Mouse (Mus musculus): ENCODE data around the gene Cwc25.

DNA sequence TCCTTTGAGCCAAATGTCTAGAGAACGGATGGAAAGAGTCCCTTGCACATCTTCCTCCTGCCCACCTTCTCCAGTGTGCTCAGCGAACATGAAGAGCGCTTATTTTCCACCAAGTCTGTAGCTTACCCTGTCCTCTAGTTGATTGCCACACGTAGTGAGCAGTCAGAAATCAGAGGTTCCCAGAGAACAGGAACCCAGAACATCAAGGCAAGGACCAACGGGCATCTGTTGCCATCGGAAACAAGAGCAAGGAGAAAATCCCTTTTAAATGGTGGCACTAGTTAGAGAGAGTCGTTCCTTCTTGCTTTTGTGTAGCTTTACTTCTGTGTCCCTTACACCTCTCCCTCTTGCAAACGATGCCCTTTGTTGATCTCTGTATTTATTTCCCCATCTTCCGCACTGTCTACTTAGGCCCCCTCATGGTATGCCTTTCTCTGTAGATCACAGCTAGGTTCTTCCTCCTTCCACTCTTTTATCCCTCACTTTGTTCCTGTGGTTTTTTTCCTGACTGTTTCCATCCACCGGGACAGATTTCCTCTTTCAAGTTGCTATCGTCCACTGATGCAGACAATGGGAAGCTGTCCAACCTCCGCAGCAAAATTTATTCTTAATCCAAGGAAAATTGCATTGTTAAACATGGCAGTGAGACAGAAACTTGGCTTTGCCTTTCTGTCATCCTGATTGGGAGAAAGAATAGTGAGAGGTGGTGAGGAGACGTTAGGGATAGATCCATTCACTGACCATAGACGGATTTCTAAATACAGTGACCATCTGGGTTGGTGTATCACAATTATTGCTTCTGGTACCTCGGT is 64.6 kb downstream of the Cwc25 start:
- TF ChIP-seq CTCF (IDR thresholded peaks at IDR 0.05; ENCODE audit: control insufficient read depth, insufficient read depth, insufficient read length) = no peak
- TF ChIP-seq MYOD1 (IDR thresholded peaks at IDR 0.05; ENCODE audit: control insufficient read depth, insufficient read length, low read depth) = no peak
- no peak for TF ChIP-seq USF1 (IDR thresholded peaks at IDR 0.05; ENCODE audit: low read depth)
- no peak for TF ChIP-seq MYOG (IDR thresholded peaks at IDR 0.05; ENCODE audit: control insufficient read depth, extremely low read depth, insufficient read length)

All from C2C12 (cell line).